Mouse (Mus musculus) adrenal gland, adult 10 weeks (tissue): Measurements from ENCODE around the gene Ehd1. TPM values are rescaled to one million over a fixed set of nuclear protein-coding genes. Genes with fewer than 3 reads are reported as not detected.

Experiments used
- polyA plus RNA-seq: library from polyadenylated mRNA; stranded (reverse); fragments of 350-450 nt; fragmentation: Illumina TruSeq; extraction: RNeasy Lipid Tissue Mini Kit (QIAGEN cat#74804); gene quantifications from one replicate; pipeline ENCODE4 v1.2.3, GENCODE M21; 2014; ENCODE audit warnings: low read depth, low replicate concordance

Ehd1 gene
- polyA plus RNA-seq = 14.9 TPM

GRCm38 (mm10) chr19:6276426-6277421 lies at the start of gene Ehd1:
TSS of gene Ehd1 (plus strand) at chr19:6276725.

GRCm38 (mm10) chr19:6235084-6236052 lies 41.2 kb upstream of the Ehd1 start, which contains the start of gene Ppp2r5b:
TSS of gene Ppp2r5b (minus strand) at chr19:6235872.

GRCm38 (mm10) chr19:6241274-6242107 lies 35.0 kb upstream of the Ehd1 start, which contains the start of gene Atg2a:
TSS of gene Atg2a (plus strand) at chr19:6241668.

GRCm38 (mm10) chr19:6306137-6306551 lies 29.6 kb downstream of the Ehd1 start, which contains the start of gene Cdc42bpg:
TSS of gene Cdc42bpg (plus strand) at chr19:6306456.

GRCm38 (mm10) chr19:6334673-6335457 lies 58.3 kb downstream of the Ehd1 start, which contains the start of gene Men1:
TSS of gene Men1 (plus strand) at chr19:6334979.

GRCm38 (mm10) chr19:6340524-6341452 lies 64.3 kb downstream of the Ehd1 start, which contains the start of gene Map4k2:
TSS of gene Map4k2 (plus strand) at chr19:6341135.

Other genes starting within 250 kb of the Ehd1 start
- 0.82 TPM for gene Syvn1, start 230.1 kb upstream of the Ehd1 start, polyA plus RNA-seq
- gene Mrpl49, start 218.9 kb upstream of the Ehd1 start, polyA plus RNA-seq = 39.2 TPM
- gene Fau, start 218.9 kb upstream of the Ehd1 start, polyA plus RNA-seq = 27.5 TPM
- not detected for gene Znhit2, start 215.5 kb upstream of the Ehd1 start, polyA plus RNA-seq
- 2.7 TPM for gene Tm7sf2, start 208.4 kb upstream of the Ehd1 start, polyA plus RNA-seq
- gene Vps51, start 199.5 kb upstream of the Ehd1 start, polyA plus RNA-seq = 7.1 TPM
- gene Tmem262, start 196.7 kb upstream of the Ehd1 start, polyA plus RNA-seq = not detected
- not detected for gene Gm28374, start 194.5 kb upstream of the Ehd1 start, polyA plus RNA-seq
- 1.5 TPM for gene Zfpl1, start 191.8 kb upstream of the Ehd1 start, polyA plus RNA-seq
- 1.2 TPM for gene Cdca5, start 191.7 kb upstream of the Ehd1 start, polyA plus RNA-seq
- gene AC131692.1, start 182.3 kb upstream of the Ehd1 start, polyA plus RNA-seq = not detected
- not detected for gene Naaladl1, start 170.9 kb upstream of the Ehd1 start, polyA plus RNA-seq
- 0.70 TPM for gene Sac3d1, start 158.1 kb upstream of the Ehd1 start, polyA plus RNA-seq
- gene Snx15, start 148.4 kb upstream of the Ehd1 start, polyA plus RNA-seq = 4.0 TPM
- not detected for gene Batf2, start 135.7 kb upstream of the Ehd1 start, polyA plus RNA-seq
- gene Arl2, start 135.2 kb upstream of the Ehd1 start, polyA plus RNA-seq = 2.3 TPM
- not detected for gene Majin, start 92.3 kb upstream of the Ehd1 start, polyA plus RNA-seq
- not detected for gene Gpha2, start 50.3 kb upstream of the Ehd1 start, polyA plus RNA-seq
- 3.4 TPM for gene Ppp2r5b, start 40.9 kb upstream of the Ehd1 start, polyA plus RNA-seq
- gene Atg2a, start 35.1 kb upstream of the Ehd1 start, polyA plus RNA-seq = not detected
- gene Cdc42bpg, start 29.7 kb downstream of the Ehd1 start, polyA plus RNA-seq = 2.4 TPM
- 8.8 TPM for gene Men1, start 58.3 kb downstream of the Ehd1 start, polyA plus RNA-seq
- 6.2 TPM for gene Map4k2, start 64.4 kb downstream of the Ehd1 start, polyA plus RNA-seq
- 125 TPM for gene Sf1, start 87.0 kb downstream of the Ehd1 start, polyA plus RNA-seq
- gene Pygm, start 107.7 kb downstream of the Ehd1 start, polyA plus RNA-seq = 47.0 TPM
- gene Rasgrp2, start 122.6 kb downstream of the Ehd1 start, polyA plus RNA-seq = 4.1 TPM
- 0.17 TPM for gene Nrxn2, start 142.0 kb downstream of the Ehd1 start, polyA plus RNA-seq